Mouse (Mus musculus): ENCODE measurements around the gene Dnmt3b.

GRCm38 (mm10) chr2:153713227-153713626 is 64.0 kb downstream of the Dnmt3b start:
- TF ChIP-seq CTCF (IDR thresholded peaks at IDR 0.05; ENCODE audit: control insufficient read depth, insufficient read depth, insufficient read length), result no peak
- TF ChIP-seq USF1 (IDR thresholded peaks at IDR 0.05; ENCODE audit: low read depth), result no peak
- TF ChIP-seq MYOD1 (IDR thresholded peaks at IDR 0.05; ENCODE audit: control insufficient read depth, insufficient read length, low read depth), result no peak
- TF ChIP-seq CEBPB (IDR thresholded peaks at IDR 0.05; ENCODE audit: low read depth), result no peak
- no peak for TF ChIP-seq FOSL1 (IDR thresholded peaks at IDR 0.05; ENCODE audit: insufficient read depth, low read length, poor library complexity, severe bottlenecking)

All from C2C12 (cell line).